Mouse (Mus musculus): ENCODE measurements around the gene Med17. TPM values are rescaled to one million over a fixed set of nuclear protein-coding genes. Genes with fewer than 3 reads are reported as not detected.

Med17 gene
- polyA plus RNA-seq, 1 experiment from 2014 or later, result 25.8 TPM

- WGBS, result 52% methylated on average over 9 of the region's 9 CpGs
- no peak overlapping the region for H3K4me3 ChIP-seq (ENCODE audit: low read length)
- H3K27ac ChIP-seq (ENCODE audit: low read depth, low read length), result no peak overlapping the region
- no peak overlapping the region for H3K4me2 ChIP-seq (ENCODE audit: low read length)
- peaks cover 9% of the 10 kb centered on the region for H3K4me1 ChIP-seq (ENCODE audit: control insufficient read depth, insufficient read depth, low read depth, low read length)
- H3K36me3 ChIP-seq (ENCODE audit: control insufficient read depth, insufficient read depth, low read length), result no peaks in the 10 kb centered on the region
- H3K9ac ChIP-seq (ENCODE audit: low read depth, low read length), result no peak overlapping the region
- ATAC-seq, result no peak
- no peaks in the 10 kb centered on the region for H3K9me3 ChIP-seq (ENCODE audit: control insufficient read depth, low read length)
- no peaks in the 10 kb centered on the region for H3K27me3 ChIP-seq (replicated peaks; ENCODE audit: control insufficient read depth, insufficient read depth, low read length)
Observed at GRCm38 (mm10) chr9:15241596-15241939, 38.2 kb downstream of the Med17 start.

DNA sequence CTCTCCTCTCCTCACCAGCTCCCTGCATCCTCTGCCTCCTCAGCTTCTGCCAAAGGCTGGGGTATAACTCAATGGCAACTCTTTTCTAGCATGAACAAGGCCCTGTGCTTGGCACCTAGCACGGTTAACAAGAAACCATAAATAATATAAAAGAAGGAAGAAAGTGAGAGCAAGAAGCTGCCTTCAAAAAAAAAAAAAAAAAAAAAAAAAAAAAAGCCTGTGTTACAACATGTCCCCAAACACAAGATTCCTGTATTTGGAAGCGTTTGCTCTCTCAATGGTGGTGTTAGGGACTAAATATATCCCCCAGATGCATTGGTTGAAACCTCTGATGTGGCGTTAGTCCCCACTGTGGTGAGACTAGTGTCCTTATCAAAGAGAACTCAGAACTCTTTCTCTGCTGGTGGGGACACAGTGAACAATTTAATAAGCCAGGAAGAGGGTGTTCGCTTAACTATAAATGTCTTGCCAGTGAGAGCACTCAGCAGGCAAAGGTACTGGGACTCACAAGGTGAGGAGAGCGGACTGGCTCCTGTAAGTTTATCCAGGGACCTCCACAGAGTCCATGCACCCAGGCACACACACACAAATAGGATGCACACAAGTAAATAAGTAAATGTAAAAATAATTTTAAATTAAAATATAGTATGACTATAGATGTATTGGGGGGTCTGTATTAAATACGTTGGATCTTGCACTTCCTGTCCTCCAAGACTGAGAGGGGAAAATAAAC is 38.7 kb downstream of the Med17 start:
- H3K27ac ChIP-seq (ENCODE audit: low read depth, low read length), result no peak overlapping the region
- no peaks in the 10 kb centered on the region for H3K36me3 ChIP-seq (ENCODE audit: control insufficient read depth, insufficient read depth, low read length)
- H3K27me3 ChIP-seq (replicated peaks; ENCODE audit: control insufficient read depth, insufficient read depth, low read length), result no peaks in the 10 kb centered on the region
- no peak overlapping the region for H3K4me2 ChIP-seq (ENCODE audit: low read length)
- WGBS, result 71% methylated on average over 6 of the region's 6 CpGs
- H3K4me1 ChIP-seq (ENCODE audit: control insufficient read depth, insufficient read depth, low read depth, low read length), result peaks cover 9% of the 10 kb centered on the region
- H3K9ac ChIP-seq (ENCODE audit: low read depth, low read length), result no peak overlapping the region
- no peak overlapping the region for H3K4me3 ChIP-seq (ENCODE audit: low read length)
- no peak for ATAC-seq
- no peaks in the 10 kb centered on the region for H3K9me3 ChIP-seq (ENCODE audit: control insufficient read depth, low read length)

- Histone ChIP-seq H3K36me3 (ENCODE audit: control insufficient read depth, insufficient read depth, low read length) (no peaks in the 10 kb centered on the region), H3K27me3 (replicated peaks; ENCODE audit: control insufficient read depth, insufficient read depth, low read length) (no peaks in the 10 kb centered on the region), H3K9me3 (ENCODE audit: control insufficient read depth, low read length) (no peaks in the 10 kb centered on the region), H3K4me1 (ENCODE audit: control insufficient read depth, insufficient read depth, low read depth, low read length) (peaks cover 9% of the 10 kb centered on the region), H3K4me2 (ENCODE audit: low read length) (peak overlapping the region; percentile 90), H3K27ac (ENCODE audit: low read depth, low read length) (no peak overlapping the region), H3K9ac (ENCODE audit: low read depth, low read length) (no peak overlapping the region), H3K4me3 (ENCODE audit: low read length) (no peak overlapping the region)
- WGBS, result 88% methylated on average over 6 of the region's 6 CpGs
- ATAC-seq, result no peak
Observed at GRCm38 (mm10) chr9:15240006-15240405, 39.7 kb downstream of the Med17 start.

DNA sequence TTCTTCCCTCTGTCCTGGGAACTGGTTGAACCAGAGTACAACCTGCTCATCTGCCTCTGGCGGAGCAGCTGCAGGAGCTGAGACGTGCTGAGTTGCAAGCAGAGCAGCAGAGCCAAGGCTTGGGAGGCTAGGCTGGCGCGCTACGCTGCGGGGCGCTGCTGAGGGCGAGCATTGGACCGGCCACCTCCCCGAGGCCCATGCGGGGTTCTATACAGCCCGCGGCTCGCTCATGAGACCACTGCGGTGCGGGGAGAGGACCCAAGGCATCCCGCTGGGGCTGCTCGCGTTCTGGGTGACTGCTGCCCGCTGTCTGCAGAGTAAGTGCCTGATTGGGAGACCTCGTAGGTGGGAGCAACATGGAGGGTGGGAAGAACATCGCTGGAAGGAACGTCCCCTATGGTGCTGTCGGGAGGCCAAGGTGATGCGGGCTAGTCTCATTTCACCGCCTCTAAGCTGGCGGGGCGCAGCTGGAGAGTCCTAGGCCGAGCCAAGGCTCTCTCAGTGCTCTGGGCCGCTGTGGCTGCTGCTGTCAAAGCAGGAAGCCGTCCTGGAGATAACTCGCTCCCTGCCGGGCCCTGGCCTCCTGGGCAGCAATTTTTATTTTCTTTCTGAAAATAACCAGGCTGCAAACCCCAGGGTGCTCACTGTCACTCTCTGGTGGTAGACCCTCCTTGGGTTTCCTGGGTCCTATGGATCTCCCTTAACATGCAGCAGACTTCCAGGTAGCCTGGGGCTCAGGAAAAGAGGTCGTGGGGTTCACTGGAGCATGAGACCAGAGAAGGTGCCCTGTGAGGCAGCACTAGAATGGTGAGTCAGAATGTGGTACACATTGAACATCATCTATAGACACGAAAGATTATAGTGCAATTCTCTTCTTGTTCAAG is 40.4 kb downstream of the Med17 start, which contains the start of gene Vstm5:
Gene Vstm5 (plus strand): TSS at position 4 of the 884 bp plus-strand sequence.
- Histone ChIP-seq H3K4me3 (ENCODE audit: low read length) (peak within 1 kb of the TSS; percentile 58), H3K4me1 (ENCODE audit: control insufficient read depth, insufficient read depth, low read depth, low read length) (peaks cover 9% of the 10 kb centered on the region), H3K9ac (ENCODE audit: low read depth, low read length) (peak within 1 kb of the TSS; percentile 82), H3K36me3 (ENCODE audit: control insufficient read depth, insufficient read depth, low read length) (no peaks in the 10 kb centered on the region), H3K27ac (ENCODE audit: low read depth, low read length) (peak within 1 kb of the TSS; percentile 82), H3K27me3 (replicated peaks; ENCODE audit: control insufficient read depth, insufficient read depth, low read length) (no peaks in the 10 kb centered on the region), H3K9me3 (ENCODE audit: control insufficient read depth, low read length) (no peaks in the 10 kb centered on the region), H3K4me2 (ENCODE audit: low read length) (peak within 1 kb of the TSS; percentile 90)
- ATAC-seq, result peak; percentile 95
- 5% methylated on average over 33 of the region's 35 CpGs for WGBS

DNA sequence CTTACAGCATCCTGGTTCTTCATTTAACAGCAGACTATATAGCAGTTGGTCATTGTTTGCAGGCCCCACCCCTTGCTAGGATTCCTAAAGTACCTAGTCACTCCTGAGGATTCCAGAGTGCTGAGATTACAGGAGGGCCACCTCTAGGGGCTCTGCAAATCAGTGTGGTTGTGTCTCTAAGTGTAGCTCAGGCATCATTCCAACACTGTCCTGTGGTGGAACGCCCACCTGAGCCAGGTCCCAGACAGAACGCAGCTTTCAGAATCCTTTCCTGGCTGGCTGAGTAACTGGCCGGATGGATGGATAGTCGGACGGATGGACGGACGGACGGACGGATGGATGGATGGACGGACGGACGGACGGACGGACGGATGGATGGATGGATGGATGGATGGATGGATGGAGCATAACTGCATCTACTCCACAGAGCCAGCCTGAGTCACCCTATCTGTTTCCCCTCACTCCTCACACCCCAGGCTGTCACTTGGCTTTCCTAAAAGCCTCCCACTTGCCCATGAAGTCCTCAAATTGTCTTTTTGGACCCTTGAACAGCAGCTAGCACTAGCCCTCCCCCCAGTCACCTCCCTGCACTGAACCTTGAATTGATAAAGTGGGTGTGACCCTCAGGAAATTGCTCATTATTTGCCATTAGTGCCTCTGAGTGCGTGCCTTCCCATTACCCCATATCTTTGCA is 41.3 kb downstream of the Med17 start:
- WGBS, result 63% methylated on average over 16 of the region's 16 CpGs
- Histone ChIP-seq H3K27ac (ENCODE audit: low read depth, low read length) (peak overlapping the region; percentile 82), H3K4me2 (ENCODE audit: low read length) (peak overlapping the region; percentile 90), H3K4me3 (ENCODE audit: low read length) (peak overlapping the region; percentile 58), H3K9me3 (ENCODE audit: control insufficient read depth, low read length) (no peaks in the 10 kb centered on the region), H3K4me1 (ENCODE audit: control insufficient read depth, insufficient read depth, low read depth, low read length) (peaks cover 9% of the 10 kb centered on the region), H3K9ac (ENCODE audit: low read depth, low read length) (peak overlapping the region; percentile 82), H3K27me3 (replicated peaks; ENCODE audit: control insufficient read depth, insufficient read depth, low read length) (no peaks in the 10 kb centered on the region), H3K36me3 (ENCODE audit: control insufficient read depth, insufficient read depth, low read length) (no peaks in the 10 kb centered on the region)
- no peak for ATAC-seq

- no peak for ATAC-seq
- H3K27ac ChIP-seq (ENCODE audit: low read depth, low read length), result no peak overlapping the region; the same call in 1 of the 2 replicates
- peaks cover 9% of the 10 kb centered on the region for H3K4me1 ChIP-seq (ENCODE audit: control insufficient read depth, insufficient read depth, low read depth, low read length)
- no peaks in the 10 kb centered on the region for H3K36me3 ChIP-seq (ENCODE audit: control insufficient read depth, insufficient read depth, low read length)
- H3K4me2 ChIP-seq (ENCODE audit: low read length), result peak overlapping the region; percentile 90
- WGBS, result 56% methylated on average over 14 of the region's 14 CpGs
- no peaks in the 10 kb centered on the region for H3K9me3 ChIP-seq (ENCODE audit: control insufficient read depth, low read length)
- no peak overlapping the region for H3K4me3 ChIP-seq (ENCODE audit: low read length)
- H3K27me3 ChIP-seq (replicated peaks; ENCODE audit: control insufficient read depth, insufficient read depth, low read length), result no peaks in the 10 kb centered on the region
- H3K9ac ChIP-seq (ENCODE audit: low read depth, low read length), result 0 out of 2 replicates have a peak overlapping the region, but pooled peaks have one; percentile 82
Observed at GRCm38 (mm10) chr9:15237516-15238296, 42.0 kb downstream of the Med17 start.

DNA sequence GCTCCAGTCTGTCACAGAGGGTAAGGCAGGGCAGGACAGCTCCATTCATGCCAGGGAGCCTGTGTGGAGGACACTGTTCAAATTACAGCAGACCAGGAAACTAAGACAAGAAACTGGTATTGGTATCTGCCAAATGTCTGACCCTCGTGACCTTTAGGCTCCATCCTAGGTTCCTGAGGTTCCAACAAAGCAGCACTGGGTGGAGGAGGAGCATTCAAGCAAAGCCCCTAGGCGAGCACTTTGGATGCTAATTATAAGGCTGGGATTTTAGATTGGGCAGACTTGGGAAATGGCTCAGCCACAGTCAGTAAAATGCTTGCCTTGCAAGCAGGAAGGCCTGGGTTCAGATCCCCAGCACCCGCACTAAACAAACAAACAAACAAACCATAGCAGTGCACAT is 43.7 kb downstream of the Med17 start:
- WGBS, result 81% methylated on average over 3 of the region's 3 CpGs
- H3K9me3 ChIP-seq (ENCODE audit: control insufficient read depth, low read length), result no peaks in the 10 kb centered on the region
- H3K9ac ChIP-seq (ENCODE audit: low read depth, low read length), result no peak overlapping the region
- H3K36me3 ChIP-seq (ENCODE audit: control insufficient read depth, insufficient read depth, low read length), result no peaks in the 10 kb centered on the region
- peaks cover 9% of the 10 kb centered on the region for H3K4me1 ChIP-seq (ENCODE audit: control insufficient read depth, insufficient read depth, low read depth, low read length)
- H3K27me3 ChIP-seq (replicated peaks; ENCODE audit: control insufficient read depth, insufficient read depth, low read length), result no peaks in the 10 kb centered on the region
- no peak overlapping the region for H3K4me3 ChIP-seq (ENCODE audit: low read length)
- H3K4me2 ChIP-seq (ENCODE audit: low read length), result no peak overlapping the region
- no peak overlapping the region for H3K27ac ChIP-seq (ENCODE audit: low read depth, low read length)
- ATAC-seq, result no peak

DNA sequence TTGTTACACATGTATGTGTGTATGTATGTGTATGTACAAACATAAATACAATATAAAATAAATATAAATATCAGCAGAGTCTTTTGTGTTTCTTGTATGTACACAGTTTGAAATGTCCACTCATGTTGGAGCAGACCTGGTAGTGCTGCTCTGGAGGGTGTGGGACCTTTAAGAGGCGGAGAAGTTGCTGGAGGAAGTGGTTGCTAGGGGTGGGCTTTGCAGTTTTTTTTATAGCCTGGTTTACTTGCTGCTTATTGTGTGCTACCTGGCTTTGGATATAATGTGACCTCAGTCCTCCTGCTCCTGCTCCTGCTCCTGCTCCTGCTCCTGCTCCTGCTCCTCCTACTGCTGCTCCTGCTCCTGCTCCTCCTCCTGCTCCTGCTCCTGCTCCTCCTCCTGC is 46.1 kb downstream of the Med17 start:
- Histone ChIP-seq H3K36me3 (ENCODE audit: control insufficient read depth, insufficient read depth, low read length) (no peaks in the 10 kb centered on the region), H3K4me2 (ENCODE audit: low read length) (no peak overlapping the region), H3K27ac (ENCODE audit: low read depth, low read length) (no peak overlapping the region), H3K9me3 (ENCODE audit: control insufficient read depth, low read length) (no peaks in the 10 kb centered on the region), H3K27me3 (replicated peaks; ENCODE audit: control insufficient read depth, insufficient read depth, low read length) (no peaks in the 10 kb centered on the region), H3K9ac (ENCODE audit: low read depth, low read length) (no peak overlapping the region), H3K4me1 (ENCODE audit: control insufficient read depth, insufficient read depth, low read depth, low read length) (peaks cover 8% of the 10 kb centered on the region), H3K4me3 (ENCODE audit: low read length) (no peak overlapping the region)
- WGBS, result 90% methylated on average over 1 of the region's 1 CpGs
- no peak for ATAC-seq
